Mouse (Mus musculus) neural tube, embryonic 12.5 days (tissue): ENCODE measurements around the gene Ttc3. TPM values are rescaled to one million over a fixed set of nuclear protein-coding genes. Genes with fewer than 3 reads are reported as not detected.
A peak's percentile ranks its signal among the peaks of the same experiment; 100 is the strongest.

Source experiments
- ATAC-seq: fragments of 200-750 bp; cut with Nextera tagmentation; 2 replicates; pipeline ENCODE4 v1.8.0; 2017; ENCODE audit warnings: low read depth, mild to moderate bottlenecking, moderate TSS enrichment, moderate library complexity; ENCODE audit not compliant: low FRiP score
- H3K27ac ChIP-seq: fragments of 300-500 bp; sonication (generic); 2 replicates; pipeline ENCODE4 v1.5.1; 2016
- H3K27me3 ChIP-seq: fragments of 300-500 bp; sonication (generic); replicated peaks from 2 replicates; pipeline ENCODE4 v1.6.1; 2016; ENCODE audit warnings: mild to moderate bottlenecking
- H3K36me3 ChIP-seq: fragments of 300-500 bp; sonication (generic); 2 replicates; pipeline ENCODE4 v1.6.1; 2016; ENCODE audit warnings: mild to moderate bottlenecking
- H3K4me1 ChIP-seq: fragments of 300-500 bp; sonication (generic); 2 replicates; pipeline ENCODE4 v1.6.1; 2016
- H3K4me2 ChIP-seq: fragments of 300-500 bp; sonication (generic); replicated peaks from 2 replicates; pipeline ENCODE4 v1.6.1; 2016; ENCODE audit warnings: mild to moderate bottlenecking
- H3K4me3 ChIP-seq: fragments of 300-500 bp; sonication (generic); 2 replicates; pipeline ENCODE4 v1.5.1; 2016
- H3K9ac ChIP-seq: fragments of 300-500 bp; sonication (generic); 2 replicates; pipeline ENCODE4 v1.6.1; 2016; ENCODE audit warnings: mild to moderate bottlenecking
- H3K9me3 ChIP-seq: fragments of 300-500 bp; sonication (generic); 2 replicates; pipeline ENCODE4 v1.6.1; 2016; ENCODE audit warnings: mild to moderate bottlenecking
- WGBS: fragments of 180-500 bp; shearing (Covaris S2); methylation state at CpG from one replicate; pipeline ENCODE4 v1.1.7; 2016; 5-methylcytosine and 5-hydroxymethylcytosine counted together
- polyA plus RNA-seq: library from polyadenylated mRNA; unstranded; fragments of >200 nt; fragmentation: Nextera tagmentation; extraction: Ambion mirVana; gene quantifications from 2 replicates; pipeline ENCODE4 v1.2.1, GENCODE M21; 2016

Gene Ttc3
- polyA plus RNA-seq, 1 experiment from 2014 or later, result 549 TPM

DNA sequence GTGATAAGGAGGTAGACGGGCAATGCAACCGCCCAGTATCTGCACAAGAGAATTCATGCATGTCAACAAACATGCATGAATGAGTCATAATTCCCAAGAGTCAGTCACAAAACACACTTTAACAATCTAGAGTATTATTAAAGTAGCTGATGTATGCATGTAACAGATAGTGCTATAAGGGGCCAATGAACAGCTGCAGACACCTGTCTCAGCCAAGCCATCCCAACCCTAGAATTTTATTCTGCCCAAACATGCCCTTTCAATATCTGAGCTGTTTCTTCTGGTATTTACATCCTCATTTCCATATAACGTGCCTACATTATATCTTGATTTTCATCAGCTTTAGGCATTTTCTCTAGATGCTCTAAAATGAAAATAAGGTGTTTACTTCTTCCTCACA, 5.0 kb upstream of the Ttc3 start:
- no peak for ATAC-seq
- no peak overlapping the region for H3K27ac ChIP-seq

DNA sequence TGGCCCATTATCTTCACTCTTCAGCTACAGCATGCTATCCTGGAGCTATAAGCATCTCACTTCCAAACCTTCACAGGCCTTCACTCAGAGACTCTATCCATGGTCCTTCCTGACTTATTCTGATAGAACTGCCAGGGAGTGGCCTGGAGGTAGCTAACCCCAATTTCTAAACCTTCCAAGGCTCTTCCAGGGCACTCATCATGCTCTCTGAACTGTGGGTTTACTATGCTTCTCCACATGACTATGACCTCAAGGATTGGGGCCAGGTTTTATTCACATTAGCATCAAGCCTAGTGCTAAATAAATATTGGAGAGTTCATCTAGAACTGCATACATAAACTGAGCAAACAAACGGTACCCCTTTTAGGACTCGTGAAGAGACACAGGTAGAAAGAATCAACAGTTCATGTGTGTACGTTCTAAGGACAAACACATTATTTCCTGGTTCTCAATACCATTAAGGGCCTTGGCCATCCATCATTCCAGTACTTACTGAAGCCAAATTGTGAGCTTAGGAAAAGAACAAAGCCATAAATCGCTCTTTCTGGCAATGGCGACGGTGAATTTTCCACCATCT, 734 bp upstream of the Ttc3 start:
- H3K4me1 ChIP-seq, result peaks cover 23% of the 10 kb centered on the region
- H3K4me3 ChIP-seq, result peak overlapping the region; percentile 94
- H3K4me2 ChIP-seq, result peak overlapping the region; percentile 69
- WGBS, result 11% methylated on average over 6 of the region's 6 CpGs
- H3K27me3 ChIP-seq, result no peaks in the 10 kb centered on the region
- H3K9ac ChIP-seq, result peak overlapping the region; percentile 79
- peaks cover 2% of the 10 kb centered on the region; the same call in 1 of the 2 replicates for H3K36me3 ChIP-seq
- H3K9me3 ChIP-seq, result no peaks in the 10 kb centered on the region
- peak overlapping the region; percentile 94 for H3K27ac ChIP-seq
- no peak for ATAC-seq

More for the DNA sequence above, 5.0 kb upstream of the Ttc3 start:
- H3K4me2 ChIP-seq, result no peak overlapping the region
- peaks cover 7% of the 10 kb centered on the region; the same call in 1 of the 2 replicates for H3K36me3 ChIP-seq
- no peaks in the 10 kb centered on the region for H3K9me3 ChIP-seq
- peaks cover 12% of the 10 kb centered on the region; the same call in 1 of the 2 replicates for H3K4me1 ChIP-seq
- 93% methylated on average over 3 of the region's 3 CpGs for WGBS
- no peak overlapping the region for H3K9ac ChIP-seq
- H3K27me3 ChIP-seq, result no peaks in the 10 kb centered on the region
- H3K4me3 ChIP-seq, result no peak overlapping the region

DNA sequence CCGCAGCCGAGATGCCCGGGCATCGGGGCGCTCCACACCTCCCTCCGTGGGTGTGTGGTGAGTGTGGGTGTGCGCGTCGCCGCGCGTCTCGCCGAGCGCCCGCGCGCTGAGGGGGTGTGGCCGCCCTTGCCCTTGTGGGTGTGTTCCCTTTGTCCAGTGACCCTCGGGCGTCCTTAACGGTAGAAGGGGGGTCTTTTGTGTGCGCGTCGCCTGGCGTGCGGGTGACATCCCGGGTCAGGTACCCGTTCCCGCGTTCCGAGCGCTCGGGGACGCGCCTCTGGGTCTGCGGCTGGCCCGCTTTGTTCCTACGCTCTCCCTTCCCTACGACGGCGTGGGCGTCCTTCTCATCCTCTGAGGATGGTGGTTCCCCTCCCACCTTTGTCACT, 490 bp downstream of the Ttc3 start:
- peak overlapping the region; percentile 69 for H3K4me2 ChIP-seq
- peak overlapping the region; percentile 98 for H3K27ac ChIP-seq
- H3K4me1 ChIP-seq, result peaks cover 23% of the 10 kb centered on the region
- H3K9me3 ChIP-seq, result no peaks in the 10 kb centered on the region
- H3K36me3 ChIP-seq, result peaks cover 2% of the 10 kb centered on the region; the same call in 1 of the 2 replicates
- H3K27me3 ChIP-seq, result no peaks in the 10 kb centered on the region
- WGBS, result under 1% methylated on average over 43 of the region's 43 CpGs
- peak overlapping the region; percentile 94 for H3K4me3 ChIP-seq
- peak overlapping the region; percentile 96 for H3K9ac ChIP-seq
- peak; percentile 79 for ATAC-seq

DNA sequence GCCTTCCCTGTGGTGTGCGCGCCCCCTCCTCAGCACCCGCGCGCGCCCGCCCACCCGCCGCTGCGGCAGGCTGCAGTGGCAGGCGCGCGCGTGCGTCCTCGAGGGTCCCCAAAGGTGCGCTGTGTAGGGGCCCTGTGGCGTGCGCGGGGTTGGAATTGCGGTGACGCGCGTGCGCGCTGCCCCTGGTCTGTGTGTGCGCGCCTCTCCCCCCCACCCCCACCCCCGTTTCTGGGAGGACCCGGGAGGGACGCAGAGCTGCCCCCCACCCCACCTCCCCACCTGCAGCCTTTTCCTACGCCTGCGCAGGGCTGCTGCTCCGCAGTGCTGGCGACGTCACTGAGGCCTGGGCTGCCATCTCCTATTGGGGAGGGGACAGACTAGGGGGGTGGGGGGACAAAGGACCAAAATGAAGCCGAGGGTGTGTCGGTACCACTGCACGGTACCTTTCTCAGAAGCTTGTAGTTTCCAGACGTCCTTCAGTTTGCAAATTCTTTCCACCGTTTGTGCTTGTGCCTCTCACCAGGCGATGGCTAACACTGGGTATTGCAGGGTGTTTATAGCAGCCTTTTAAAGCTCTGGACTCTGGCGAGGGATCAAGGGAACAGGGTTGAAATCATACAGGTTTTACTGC, 998 bp downstream of the Ttc3 start, which contains the start of gene Pigp:
Pigp (minus strand) TSS at position 542 of the 631 bp plus-strand sequence.
- Histone ChIP-seq H3K9ac (peak within 1 kb of the TSS; percentile 96), H3K9me3 (no peaks in the 10 kb centered on the region), H3K36me3 (peaks cover 1% of the 10 kb centered on the region; the same call in 1 of the 2 replicates), H3K4me3 (peak within 1 kb of the TSS; percentile 94), H3K4me1 (peaks cover 23% of the 10 kb centered on the region), H3K4me2 (peak within 1 kb of the TSS; percentile 69), H3K27ac (peak within 1 kb of the TSS; percentile 98), H3K27me3 (no peaks in the 10 kb centered on the region)
- WGBS, result 1% methylated on average over 31 of the region's 43 CpGs
- peak; percentile 91 for ATAC-seq

DNA sequence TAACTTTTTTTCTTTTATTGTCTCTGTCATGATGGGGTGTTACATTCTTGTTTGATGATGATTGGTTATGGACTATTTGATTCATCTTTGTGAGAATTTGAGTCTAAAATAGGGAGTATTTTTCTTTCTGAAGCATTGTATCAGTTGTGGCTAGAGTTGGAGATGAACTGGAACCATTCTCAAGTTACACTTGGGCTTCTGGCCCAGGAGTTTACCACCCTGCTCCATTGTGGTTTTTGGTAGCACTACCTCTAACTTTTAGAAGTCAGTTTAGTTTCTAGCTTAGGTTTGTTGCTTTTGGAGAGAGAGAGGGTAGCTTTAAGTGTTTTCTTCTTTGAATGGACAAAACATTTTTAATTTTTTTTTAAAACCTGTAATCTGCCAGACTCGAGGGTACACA, 9.0 kb downstream of the Ttc3 start:
- no peaks in the 10 kb centered on the region for H3K27me3 ChIP-seq
- no peak for ATAC-seq
- no peaks in the 10 kb centered on the region for H3K9me3 ChIP-seq
- H3K4me2 ChIP-seq, result no peak overlapping the region
- H3K9ac ChIP-seq, result no peak overlapping the region
- H3K27ac ChIP-seq, result no peak overlapping the region
- no peak overlapping the region for H3K4me3 ChIP-seq
- 88% methylated on average over 1 of the region's 1 CpGs for WGBS
- H3K4me1 ChIP-seq, result no peaks in the 10 kb centered on the region
- H3K36me3 ChIP-seq, result no peaks in the 10 kb centered on the region

DNA sequence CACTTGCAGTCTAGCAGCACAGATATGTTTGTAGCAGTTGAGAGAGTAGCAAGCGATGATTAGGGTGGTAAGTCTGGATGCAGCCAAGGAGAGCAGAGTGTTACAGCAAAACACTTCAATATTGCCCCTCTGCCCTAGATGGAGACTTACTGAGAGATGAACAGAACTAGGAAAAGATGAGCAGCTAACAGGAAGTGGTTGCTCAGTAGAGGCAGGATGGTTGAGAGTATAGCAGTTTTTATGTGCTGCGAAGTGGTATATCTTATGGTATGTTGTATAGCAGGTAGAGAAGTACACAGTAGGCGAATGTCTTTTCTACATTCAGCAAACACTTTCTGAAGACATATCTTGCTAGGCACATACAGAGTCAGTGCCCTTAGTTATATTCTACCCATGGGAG, 12.9 kb downstream of the Ttc3 start:
- Histone ChIP-seq H3K4me3 (no peak overlapping the region), H3K36me3 (no peaks in the 10 kb centered on the region), H3K4me1 (no peaks in the 10 kb centered on the region), H3K27me3 (no peaks in the 10 kb centered on the region), H3K9me3 (no peaks in the 10 kb centered on the region), H3K4me2 (no peak overlapping the region), H3K27ac (no peak overlapping the region), H3K9ac (no peak overlapping the region)
- no peak for ATAC-seq
- WGBS, result 97% methylated on average over 3 of the region's 3 CpGs

DNA sequence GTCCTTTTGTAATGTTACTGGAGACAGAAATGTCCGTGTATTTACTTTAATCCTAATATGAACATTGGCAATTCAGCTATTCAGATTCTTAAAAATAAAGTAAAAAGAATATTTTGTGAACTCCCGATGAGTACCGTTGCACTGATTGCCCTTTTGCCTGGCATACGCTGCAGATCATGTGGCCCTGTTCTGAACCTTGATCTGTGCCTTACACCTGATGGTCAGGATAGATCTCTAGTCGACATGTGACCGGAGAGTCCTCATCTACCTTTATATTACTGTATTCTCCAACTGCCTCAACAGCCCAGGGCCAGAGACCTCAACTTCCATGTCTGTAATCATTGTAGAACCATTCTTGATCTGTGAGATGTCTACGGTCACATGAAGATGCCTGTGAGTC, 17.3 kb downstream of the Ttc3 start:
- Histone ChIP-seq H3K4me2 (no peak overlapping the region), H3K27ac (no peak overlapping the region), H3K36me3 (no peaks in the 10 kb centered on the region; the same call in 1 of the 2 replicates), H3K9ac (no peak overlapping the region), H3K4me1 (no peaks in the 10 kb centered on the region), H3K4me3 (no peak overlapping the region), H3K9me3 (no peaks in the 10 kb centered on the region), H3K27me3 (no peaks in the 10 kb centered on the region)
- ATAC-seq, result no peak
- 97% methylated on average over 7 of the region's 7 CpGs for WGBS

DNA sequence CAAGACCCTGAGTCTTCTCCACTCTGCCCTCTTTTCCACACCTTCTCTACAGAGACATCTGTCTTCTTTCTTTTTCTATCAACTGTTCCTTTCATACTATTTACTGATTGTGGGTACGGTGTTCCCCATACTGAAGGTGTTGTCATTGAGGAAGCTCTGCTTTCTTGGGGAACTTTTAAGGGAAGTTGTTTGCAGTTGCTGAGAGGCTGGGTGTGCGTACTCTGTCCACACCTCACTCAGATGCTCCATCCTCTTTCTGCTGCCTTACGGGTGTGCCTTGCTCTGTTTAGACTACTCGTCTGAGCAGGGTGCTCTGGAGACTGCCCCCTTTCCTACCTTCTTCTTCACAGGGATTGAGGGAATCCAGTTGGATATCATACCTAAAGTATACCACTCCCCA, 21.9 kb downstream of the Ttc3 start:
- 87% methylated on average over 4 of the region's 4 CpGs for WGBS

DNA sequence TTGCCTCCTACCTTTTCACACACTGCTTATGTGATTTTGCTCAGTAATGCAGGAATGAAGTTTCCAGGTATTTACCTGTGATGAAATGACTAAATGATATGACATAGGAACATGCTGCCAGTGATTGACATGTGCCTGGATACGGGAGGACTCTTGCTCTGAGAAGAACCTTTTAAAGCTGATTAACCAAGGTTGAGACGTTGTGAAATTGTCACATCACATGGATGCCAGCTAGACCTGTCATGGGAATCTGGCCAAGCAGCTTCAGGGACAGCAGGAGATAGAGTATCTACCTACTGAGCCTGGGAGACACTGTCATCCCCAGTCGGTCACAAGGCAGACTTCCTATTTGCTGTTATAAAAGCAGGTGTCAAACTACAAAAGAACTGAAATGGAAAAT, 24.6 kb downstream of the Ttc3 start:
- no peak for ATAC-seq
- H3K27ac ChIP-seq, result no peak overlapping the region
- 79% methylated on average over 3 of the region's 3 CpGs for WGBS
- H3K4me3 ChIP-seq, result no peak overlapping the region
- no peaks in the 10 kb centered on the region for H3K9me3 ChIP-seq
- no peak overlapping the region for H3K9ac ChIP-seq
- H3K27me3 ChIP-seq, result no peaks in the 10 kb centered on the region
- H3K4me2 ChIP-seq, result no peak overlapping the region
- H3K4me1 ChIP-seq, result no peaks in the 10 kb centered on the region
- peaks cover 21% of the 10 kb centered on the region for H3K36me3 ChIP-seq

More for the DNA sequence above, 21.9 kb downstream of the Ttc3 start:
- H3K4me3 ChIP-seq, result no peak overlapping the region
- no peak for ATAC-seq
- H3K27ac ChIP-seq, result no peak overlapping the region
- no peaks in the 10 kb centered on the region for H3K27me3 ChIP-seq
- no peaks in the 10 kb centered on the region for H3K9me3 ChIP-seq
- no peaks in the 10 kb centered on the region for H3K4me1 ChIP-seq
- H3K9ac ChIP-seq, result no peak overlapping the region
- peaks cover 18% of the 10 kb centered on the region for H3K36me3 ChIP-seq
- H3K4me2 ChIP-seq, result no peak overlapping the region

DNA sequence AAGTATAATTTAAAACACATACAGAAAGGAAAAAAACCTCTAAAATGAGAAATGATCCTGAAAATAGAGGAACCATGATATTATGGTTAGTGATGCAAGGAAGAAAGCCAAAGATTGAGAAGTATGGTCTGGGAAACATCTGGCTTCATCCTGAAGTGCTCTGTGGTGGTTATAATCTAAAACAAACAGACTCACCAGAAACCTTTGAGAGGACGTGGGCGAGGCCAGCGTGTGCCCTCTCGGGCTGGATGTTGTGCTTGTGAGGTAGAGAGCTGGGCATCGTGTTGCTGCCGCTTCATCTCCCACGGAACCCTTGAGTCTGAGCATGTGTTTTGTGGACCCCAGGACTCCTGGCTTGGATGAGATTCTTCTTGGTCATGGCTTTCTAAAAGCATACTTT, 26.2 kb downstream of the Ttc3 start:
- H3K4me2 ChIP-seq, result no peak overlapping the region
- no peak overlapping the region for H3K4me3 ChIP-seq
- H3K4me1 ChIP-seq, result 0 out of 2 replicates have a peak, but pooled peaks cover 4% of the 10 kb centered on the region
- H3K27me3 ChIP-seq, result no peaks in the 10 kb centered on the region
- H3K36me3 ChIP-seq, result peaks cover 21% of the 10 kb centered on the region
- H3K9me3 ChIP-seq, result no peaks in the 10 kb centered on the region
- WGBS, result 85% methylated on average over 7 of the region's 7 CpGs
- H3K9ac ChIP-seq, result no peak overlapping the region
- ATAC-seq, result no peak
- no peak overlapping the region for H3K27ac ChIP-seq

GRCm38 (mm10) chr16:94399141-94399540, 28.7 kb downstream of the Ttc3 start:
- Histone ChIP-seq H3K4me3 (no peak overlapping the region), H3K4me1 (0 out of 2 replicates have a peak, but pooled peaks cover 5% of the 10 kb centered on the region), H3K36me3 (peaks cover 21% of the 10 kb centered on the region), H3K9me3 (no peaks in the 10 kb centered on the region), H3K9ac (no peak overlapping the region), H3K27ac (no peak overlapping the region), H3K27me3 (no peaks in the 10 kb centered on the region), H3K4me2 (no peak overlapping the region)
- 89% methylated on average over 2 of the region's 2 CpGs for WGBS
- ATAC-seq, result no peak

GRCm38 (mm10) chr16:94401636-94402035, 31.2 kb downstream of the Ttc3 start:
- H3K9ac ChIP-seq, result no peak overlapping the region
- H3K36me3 ChIP-seq, result peaks cover 18% of the 10 kb centered on the region; the same call in 1 of the 2 replicates
- no peak for ATAC-seq
- no peak overlapping the region for H3K4me2 ChIP-seq
- no peak overlapping the region for H3K4me3 ChIP-seq
- H3K4me1 ChIP-seq, result 0 out of 2 replicates have a peak, but pooled peaks cover 5% of the 10 kb centered on the region
- H3K27me3 ChIP-seq, result no peaks in the 10 kb centered on the region
- H3K9me3 ChIP-seq, result no peaks in the 10 kb centered on the region
- H3K27ac ChIP-seq, result no peak overlapping the region
- WGBS, result 42% methylated on average over 2 of the region's 2 CpGs
